Mouse (Mus musculus) frontal cortex, postnatal 14 days (tissue): ENCODE results near the gene Ppp2r5d.

Source experiments
- DNase-seq, 2 experiments: peaks; one replicate each; pipeline ENCODE4 v3.0.0; 2022; ENCODE audit warnings: low spot score in 2 of 2

Ppp2r5d gene

GRCm38 (mm10) chr17:46645561-46646321 lies 59.2 kb downstream of the Ppp2r5d start, which contains the start of the genes Klc4 and Mrpl2:
TSS of gene Klc4 (minus strand) at chr17:46646022.
TSS of gene Mrpl2 (plus strand) at chr17:46646229.
- DNase-seq, result peak; percentile 98 to 100

GRCm38 (mm10) chr17:46644916-46645475 lies 59.9 kb downstream of the Ppp2r5d start:
- DNase-seq, result no peak

GRCm38 (mm10) chr17:46644152-46644805 lies 60.6 kb downstream of the Ppp2r5d start:
- no peak for DNase-seq

- DNase-seq, result no peak
Observed at GRCm38 (mm10) chr17:46642060-46642459, 62.9 kb downstream of the Ppp2r5d start.

GRCm38 (mm10) chr17:46639929-46640328 lies 65.0 kb downstream of the Ppp2r5d start:
- DNase-seq, result no peak

- peak; percentile 59 for DNase-seq
Observed at GRCm38 (mm10) chr17:46636831-46637523, 67.9 kb downstream of the Ppp2r5d start.
